Mouse (Mus musculus) kidney, postnatal 0 days (tissue): Measurements from ENCODE around the gene Slc18b1. TPM values are rescaled to one million over a fixed set of nuclear protein-coding genes. Genes with fewer than 3 reads are reported as not detected.

Experiments
- ATAC-seq: fragments of 200-750 bp; cut with Nextera tagmentation; replicated peaks from 2 replicates; pipeline ENCODE4 v1.8.0; 2017; ENCODE audit warnings: low read depth, moderate number of reproducible peaks, moderate TSS enrichment, moderate library complexity; ENCODE audit not compliant: low FRiP score
- DNase-seq: peaks from one replicate; pipeline ENCODE4 v3.0.0-alpha.2; 2016; ENCODE audit warnings: low spot score
- H3K27ac ChIP-seq: fragments of 300-500 bp; sonication (generic); 2 replicates; pipeline ENCODE4 v1.5.1; 2014; ENCODE audit warnings: mild to moderate bottlenecking
- H3K27me3 ChIP-seq: fragments of 300-500 bp; sonication (generic); 2 replicates; pipeline ENCODE4 v1.6.1; 2014; ENCODE audit warnings: low read length, mixed read lengths; ENCODE audit not compliant: insufficient read depth
- H3K36me3 ChIP-seq: fragments of 300-500 bp; sonication (generic); 2 replicates; pipeline ENCODE4 v1.6.1; 2014; ENCODE audit warnings: low read length, mixed read lengths; ENCODE audit not compliant: insufficient read depth
- H3K4me1 ChIP-seq: fragments of 300-500 bp; sonication (generic); replicated peaks from 2 replicates; pipeline ENCODE4 v1.6.1; 2014; ENCODE audit warnings: antibody characterized with exemption, low read length, mixed read lengths; ENCODE audit not compliant: insufficient read depth
- H3K4me2 ChIP-seq: fragments of 300-500 bp; sonication (generic); 2 replicates; pipeline ENCODE4 v1.6.1; 2014; ENCODE audit warnings: mild to moderate bottlenecking, low read length, moderate library complexity, mixed read lengths
- H3K4me3 ChIP-seq: fragments of 300-500 bp; sonication (generic); replicated peaks from 2 replicates; pipeline ENCODE4 v1.5.1; 2014; ENCODE audit warnings: low read depth, low read length
- H3K9ac ChIP-seq: fragments of 300-500 bp; sonication (generic); 2 replicates; pipeline ENCODE4 v1.6.1; 2014; ENCODE audit warnings: low read depth, low read length
- H3K9me3 ChIP-seq: fragments of 300-500 bp; sonication (generic); replicated peaks from 2 replicates; pipeline ENCODE4 v1.6.1; 2016; ENCODE audit warnings: low read length, inconsistent platforms, mixed read lengths
- CTCF ChIP-seq: IDR thresholded peaks from 2 replicates; pipeline ENCODE4 v1.5.1; 2016; ENCODE audit warnings: antibody characterized with exemption, low read depth, mild to moderate bottlenecking, moderate library complexity
- WGBS: fragments of 180-500 bp; shearing (Covaris S2); extraction: QIAGEN DNeasy Blood & Tissue Kit; methylation state at CpG from one replicate; pipeline ENCODE4 v1.1.7; 2014; 5-methylcytosine and 5-hydroxymethylcytosine counted together
- polyA plus RNA-seq: library from polyadenylated mRNA; unstranded; fragments of >200 nt; fragmentation: Nextera tagmentation; extraction: Ambion mirVana; gene quantifications from 2 replicates; pipeline ENCODE4 v1.2.1, GENCODE M21; 2015

Gene Slc18b1
- 16.0 and 20.2 TPM in 2 replicates for polyA plus RNA-seq

DNA sequence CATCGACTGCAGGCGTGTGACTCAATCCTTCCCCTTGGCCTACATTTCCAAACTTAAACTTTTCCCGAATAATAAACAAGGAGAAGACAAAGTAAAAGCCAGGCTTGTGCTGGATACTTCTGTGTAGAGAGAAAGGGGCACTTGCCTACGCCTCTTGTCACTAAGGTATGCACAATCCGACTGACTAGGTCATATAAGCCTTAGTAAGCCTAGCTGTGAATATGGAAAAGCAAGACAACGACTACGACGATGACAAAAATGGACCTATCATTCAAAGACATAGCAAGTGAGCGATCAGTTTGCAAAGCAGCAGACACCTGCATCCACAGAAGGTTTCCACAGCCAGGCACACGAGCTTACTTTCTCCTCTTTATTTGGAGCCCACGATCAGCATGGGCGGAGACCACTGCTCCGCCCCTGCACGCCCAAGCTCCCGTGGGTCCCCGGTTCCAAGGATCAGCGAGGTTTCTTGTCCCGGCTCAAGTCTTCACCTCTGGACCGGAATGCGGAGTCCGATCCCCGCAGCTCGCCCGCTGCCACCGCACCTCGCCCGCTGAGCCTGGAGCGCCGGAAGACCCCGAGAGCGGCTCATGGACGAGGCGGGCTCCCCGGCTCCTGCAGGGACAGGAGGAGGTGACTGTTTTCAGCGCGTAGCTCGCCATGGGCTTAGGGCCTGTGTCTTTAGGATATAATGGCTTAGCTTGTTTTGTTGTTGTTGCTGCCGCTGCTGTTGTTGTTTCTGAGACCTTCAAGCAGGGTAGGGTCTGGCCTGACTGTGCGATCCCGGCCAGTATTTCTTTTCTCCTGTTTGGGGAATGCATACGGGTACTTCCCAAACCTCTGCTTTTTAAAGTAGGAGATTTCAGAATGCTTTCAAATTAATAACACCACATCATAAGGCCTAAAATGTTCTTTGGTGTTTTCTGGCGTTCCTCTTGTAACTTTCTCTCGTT is at the start of gene Slc18b1:
Gene Slc18b1 (plus strand): TSS at position 436 of the 953 bp plus-strand sequence.
- H3K27ac ChIP-seq: peak within 1 kb of the TSS; percentile 78
- 5% methylated on average over 43 of the region's 43 CpGs for WGBS
- ATAC-seq: peak; percentile 48

DNA sequence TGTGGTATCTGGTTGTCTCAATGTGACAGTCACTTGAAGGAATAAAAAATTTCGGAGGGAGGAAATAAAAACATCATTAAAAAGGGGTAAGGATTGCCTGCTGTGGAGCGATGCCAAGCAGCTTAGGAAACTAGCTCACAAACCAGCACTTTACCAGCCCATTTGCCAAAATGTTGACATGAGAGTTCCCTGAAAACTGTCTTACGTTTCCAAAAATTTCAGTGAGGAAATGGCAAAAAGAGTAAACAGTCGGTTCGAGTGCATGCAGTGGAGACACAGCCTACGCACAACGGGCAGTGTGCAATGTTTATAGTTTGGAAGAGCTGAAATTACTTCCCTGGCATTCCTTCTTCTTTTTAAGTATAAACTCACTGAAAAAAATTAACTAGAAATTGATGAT is 42.6 kb upstream of the Slc18b1 start:
- Histone ChIP-seq H3K4me2 (no peak overlapping the region), H3K4me1 (no peaks in the 10 kb centered on the region), H3K27ac (no peak overlapping the region), H3K36me3 (no peaks in the 10 kb centered on the region), H3K9me3 (no peaks in the 10 kb centered on the region), H3K9ac (no peak overlapping the region), H3K4me3 (no peak overlapping the region), H3K27me3 (no peaks in the 10 kb centered on the region)
- no peak for TF ChIP-seq CTCF
- ATAC-seq: no peak
- 68% methylated on average over 7 of the region's 7 CpGs for WGBS
- DNase-seq: no peak

More for the DNA sequence above, at the start of gene Slc18b1:
- Histone ChIP-seq H3K9ac (peak within 1 kb of the TSS; percentile 88), H3K9me3 (no peaks in the 10 kb centered on the region), H3K27me3 (no peaks in the 10 kb centered on the region), H3K36me3 (peaks cover 10% of the 10 kb centered on the region; the same call in 1 of the 2 replicates), H3K4me3 (peak within 1 kb of the TSS; percentile 78), H3K4me1 (no peaks in the 10 kb centered on the region; the same call in 1 of the 2 replicates), H3K4me2 (peak within 1 kb of the TSS; percentile 91)
- DNase-seq: peak; percentile 47
- TF ChIP-seq CTCF: no peak

DNA sequence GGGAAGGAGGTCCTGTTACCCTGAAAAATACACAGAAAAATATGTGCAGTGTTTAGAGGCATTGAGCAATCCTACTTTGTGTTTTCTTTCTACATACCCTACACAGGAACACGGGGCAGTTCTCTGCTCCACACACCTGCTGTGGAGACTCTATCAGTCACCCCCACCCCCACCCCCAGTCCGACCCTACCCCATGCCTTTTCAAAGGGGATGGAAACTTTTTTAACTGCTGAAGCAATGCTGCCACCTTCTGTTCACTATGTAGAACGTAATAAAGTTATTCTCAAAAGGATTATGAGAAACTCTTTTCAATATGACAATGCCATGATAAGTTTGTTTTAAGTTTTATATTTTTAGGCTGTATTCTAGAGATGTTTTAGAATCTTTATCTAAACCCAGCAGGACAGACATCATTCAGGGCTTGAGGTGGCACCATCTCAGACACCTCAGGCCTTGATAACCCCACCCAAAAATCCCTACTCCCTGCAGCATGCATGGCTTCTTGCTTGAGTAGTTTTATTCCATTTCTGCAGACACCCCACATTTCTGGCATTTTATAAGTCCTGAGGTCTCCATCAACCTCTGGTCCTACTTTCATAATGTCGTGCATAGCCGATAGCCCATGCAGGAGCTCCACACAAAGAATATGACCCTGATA is 19.4 kb upstream of the Slc18b1 start:
- DNase-seq (peak; percentile 65), ATAC-seq (no peak)
- Histone ChIP-seq H3K36me3 (no peaks in the 10 kb centered on the region), H3K9ac (no peak overlapping the region), H3K27me3 (no peaks in the 10 kb centered on the region), H3K27ac (no peak overlapping the region), H3K4me1 (no peaks in the 10 kb centered on the region), H3K9me3 (no peaks in the 10 kb centered on the region), H3K4me2 (no peak overlapping the region), H3K4me3 (no peak overlapping the region)
- 25% methylated on average over 5 of the region's 5 CpGs for WGBS
- TF ChIP-seq CTCF: peak; percentile 65

DNA sequence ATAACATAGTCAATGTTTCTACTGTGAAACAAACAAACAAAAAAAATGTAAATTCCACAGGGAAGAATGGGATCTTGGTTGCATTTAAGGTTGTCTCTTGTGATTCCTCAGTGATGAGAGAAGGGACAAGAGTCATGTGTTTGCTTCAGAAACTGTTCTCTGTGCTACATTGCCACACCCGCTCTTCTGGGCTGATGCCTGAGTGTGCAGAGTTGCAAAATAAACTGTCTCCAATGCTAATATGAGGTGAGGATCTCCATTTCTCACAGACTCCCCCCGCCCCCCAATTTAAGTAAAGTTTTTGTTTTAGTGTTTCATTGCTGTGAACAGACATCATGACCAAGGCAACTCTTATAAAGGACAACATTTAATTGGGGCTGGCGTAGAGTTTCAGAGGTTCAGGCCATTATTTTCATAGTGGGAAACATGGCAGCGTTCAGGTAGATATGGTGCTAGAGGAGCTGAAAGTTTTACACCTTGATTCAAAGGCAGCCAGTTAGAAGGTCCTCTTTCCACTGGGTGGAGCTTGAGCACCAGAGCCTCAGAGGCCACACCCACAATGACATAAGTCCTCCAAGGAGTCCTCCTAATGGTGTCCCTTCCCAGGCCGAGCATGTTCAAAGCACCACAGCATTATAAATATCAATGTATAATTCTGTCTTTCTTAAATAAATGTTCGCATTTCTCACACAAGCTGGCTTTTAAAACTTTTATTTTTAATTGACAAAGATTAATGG is 16.1 kb upstream of the Slc18b1 start:
- WGBS: 84% methylated on average over 6 of the region's 6 CpGs
- H3K4me1 ChIP-seq: peaks cover under 1% of the 10 kb centered on the region; the same call in 1 of the 2 replicates
- H3K27ac ChIP-seq: no peak overlapping the region
- no peak overlapping the region for H3K4me2 ChIP-seq
- no peaks in the 10 kb centered on the region for H3K9me3 ChIP-seq
- no peak overlapping the region for H3K4me3 ChIP-seq
- DNase-seq: no peak
- H3K36me3 ChIP-seq: peaks cover 14% of the 10 kb centered on the region; the same call in 1 of the 2 replicates
- no peak overlapping the region for H3K9ac ChIP-seq
- ATAC-seq: no peak
- TF ChIP-seq CTCF: no peak
- H3K27me3 ChIP-seq: no peaks in the 10 kb centered on the region

DNA sequence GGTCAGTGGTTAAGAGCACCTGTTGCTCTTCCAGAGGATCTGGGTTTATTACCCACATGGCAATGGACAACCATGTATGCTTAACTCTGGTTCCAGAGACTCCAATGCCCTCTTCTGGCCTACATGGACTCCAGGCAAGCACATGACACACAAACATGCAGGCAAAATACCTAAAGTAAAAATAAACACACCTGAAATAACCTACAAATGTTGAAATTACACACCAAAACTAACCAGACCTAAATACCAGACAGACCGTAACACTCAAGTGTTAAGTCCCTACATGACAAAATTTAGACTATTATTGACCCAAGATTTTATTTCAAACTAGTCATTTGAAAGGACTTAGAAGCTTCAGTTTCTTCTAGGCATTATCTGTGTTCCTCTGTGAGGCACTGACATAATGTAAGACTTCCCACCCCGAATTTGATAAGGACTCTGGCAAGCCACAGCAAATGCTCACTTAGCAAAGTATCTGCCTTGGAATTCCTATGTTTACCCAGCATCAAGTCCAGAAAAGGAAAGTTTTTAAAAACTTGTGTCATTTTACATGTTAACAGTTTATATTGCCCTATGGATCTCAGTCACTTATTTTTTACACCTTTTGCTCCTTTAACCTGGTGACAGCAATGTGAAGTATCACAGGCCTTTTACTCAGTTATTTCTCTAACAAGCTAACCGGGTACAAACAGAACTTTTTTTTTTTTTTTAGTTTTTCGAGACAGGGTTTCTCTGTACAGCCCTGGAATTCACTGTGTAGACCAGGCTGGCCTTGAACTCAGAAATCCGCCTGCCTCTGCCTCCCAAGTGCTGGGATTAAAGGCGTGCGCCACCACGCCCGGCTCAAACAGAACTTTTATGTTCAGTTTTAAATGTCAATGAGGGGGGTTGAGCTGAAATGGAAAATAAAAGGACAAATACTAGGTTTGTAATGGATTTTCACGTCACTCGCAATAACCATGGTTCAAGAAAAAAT is 14.7 kb upstream of the Slc18b1 start:
- DNase-seq (no peak), ATAC-seq (no peak)
- no peak for TF ChIP-seq CTCF
- Histone ChIP-seq H3K9me3 (no peaks in the 10 kb centered on the region), H3K4me3 (no peak overlapping the region), H3K4me2 (no peak overlapping the region), H3K27ac (no peak overlapping the region), H3K4me1 (peaks cover 9% of the 10 kb centered on the region; the same call in 1 of the 2 replicates), H3K9ac (no peak overlapping the region), H3K27me3 (no peaks in the 10 kb centered on the region), H3K36me3 (peaks cover 14% of the 10 kb centered on the region; the same call in 1 of the 2 replicates)
- 80% methylated on average over 11 of the region's 11 CpGs for WGBS
